Mouse (Mus musculus): ENCODE data around the gene Tstd1.

- TF ChIP-seq POLR2A (IDR thresholded peaks at IDR 0.05; ENCODE audit: low read depth, low read length): peak; percentile 97
- no peak for TF ChIP-seq CTCF (conservative IDR thresholded peaks at IDR 0.05; ENCODE audit: insufficient read depth, insufficient read length, low read depth, low read length)
These were observed 18.8 kb downstream of the Tstd1 start, which contains the start of gene F11r for GRCm38 (mm10) chr1:171437264-171438013.

Data from kidney, adult 2 months (tissue).